Mouse (Mus musculus) embryonic facial prominence, embryonic 13.5 days (tissue): Measurements from ENCODE around the gene ccdc198. TPM values are rescaled to one million over a fixed set of nuclear protein-coding genes. Genes with fewer than 3 reads are reported as not detected.
"Not testable (repeated sequence)": the region's sequence is repeated elsewhere in the genome, so short reads cannot be mapped to it uniquely, and the experiment has no call there.

Experiments used
- ATAC-seq: fragments of 200-750 bp; cut with Nextera tagmentation; 2 replicates; pipeline ENCODE4 v1.8.0; 2017; ENCODE audit warnings: low read depth; ENCODE audit not compliant: insufficient number of reproducible peaks, insufficient read depth, low FRiP score, low TSS enrichment
- H3K27ac ChIP-seq: fragments of 300-500 bp; sonication (generic); 2 replicates; pipeline ENCODE4 v1.5.1; 2015; ENCODE audit warnings: moderate library complexity, mild to moderate bottlenecking, inconsistent platforms
- H3K27me3 ChIP-seq: fragments of 300-500 bp; sonication (generic); 2 replicates; pipeline ENCODE4 v1.6.1; 2015; ENCODE audit warnings: mild to moderate bottlenecking, inconsistent platforms
- H3K36me3 ChIP-seq: fragments of 300-500 bp; sonication (generic); 2 replicates; pipeline ENCODE4 v1.6.1; 2015; ENCODE audit warnings: mild to moderate bottlenecking, inconsistent platforms
- H3K4me1 ChIP-seq: fragments of 300-500 bp; sonication (generic); 2 replicates; pipeline ENCODE4 v1.6.1; 2015; ENCODE audit warnings: inconsistent platforms
- H3K4me2 ChIP-seq: fragments of 300-500 bp; sonication (generic); 2 replicates; pipeline ENCODE4 v1.6.1; 2015; ENCODE audit warnings: moderate library complexity, mild to moderate bottlenecking, inconsistent platforms
- H3K4me3 ChIP-seq: fragments of 300-500 bp; sonication (generic); 2 replicates; pipeline ENCODE4 v1.5.1; 2015; ENCODE audit warnings: mild to moderate bottlenecking, inconsistent platforms
- H3K9ac ChIP-seq: fragments of 300-500 bp; sonication (generic); 2 replicates; pipeline ENCODE4 v1.6.1; 2015; ENCODE audit warnings: mild to moderate bottlenecking, inconsistent platforms
- H3K9me3 ChIP-seq: fragments of 300-500 bp; sonication (generic); 2 replicates; pipeline ENCODE4 v1.6.1; 2016; ENCODE audit warnings: inconsistent platforms
- WGBS: fragments of 180-500 bp; shearing (Covaris S2); methylation state at CpG from one replicate; pipeline ENCODE4 v1.1.7; 2015; ENCODE audit warnings: mixed read lengths; 5-methylcytosine and 5-hydroxymethylcytosine counted together
- polyA plus RNA-seq: library from polyadenylated mRNA; unstranded; fragments of >200 nt; fragmentation: Nextera tagmentation; extraction: Ambion mirVana; gene quantifications from 2 replicates; pipeline ENCODE4 v1.2.1, GENCODE M21; 2015

The ccdc198 gene
- polyA plus RNA-seq, 1 experiment from 2014 or later = 0.08 TPM

DNA sequence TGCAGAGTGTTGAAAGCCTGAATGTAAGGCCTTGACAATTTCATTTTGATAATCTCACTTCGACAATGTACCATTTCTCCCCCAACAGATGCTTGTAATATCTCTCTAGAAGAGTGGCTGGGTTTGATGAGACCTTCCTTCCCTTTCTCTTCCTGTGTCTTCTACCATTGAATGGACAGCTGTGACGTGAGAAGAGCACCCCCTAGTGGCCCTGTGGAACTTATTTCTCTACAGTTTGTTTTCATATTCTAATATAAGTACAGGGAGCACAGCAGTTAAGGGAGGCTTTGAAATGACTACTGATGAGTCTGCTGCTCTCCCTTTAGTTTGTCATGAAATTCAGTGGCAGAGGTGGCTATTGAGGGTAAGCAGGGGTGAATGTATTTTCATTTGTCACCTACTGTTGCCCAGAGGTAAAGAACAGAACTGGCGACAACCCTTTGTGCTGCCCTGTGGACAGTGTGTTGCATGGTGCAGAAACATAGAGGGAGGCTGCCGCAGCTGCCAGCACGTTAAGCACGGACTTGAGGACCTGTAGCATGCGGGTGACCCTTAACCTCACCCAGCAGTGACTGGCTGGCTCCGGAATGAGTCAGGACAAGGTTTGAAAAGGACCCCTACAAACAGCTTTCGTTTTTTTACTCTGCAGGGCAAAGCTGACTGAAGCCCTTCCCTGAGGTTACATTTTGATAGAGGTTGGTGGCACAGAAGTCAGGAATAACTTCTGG is 10.3 kb downstream of the ccdc198 start:
- 41% methylated on average over 9 of the region's 9 CpGs for WGBS
- no peak overlapping the region for H3K4me2 ChIP-seq

DNA sequence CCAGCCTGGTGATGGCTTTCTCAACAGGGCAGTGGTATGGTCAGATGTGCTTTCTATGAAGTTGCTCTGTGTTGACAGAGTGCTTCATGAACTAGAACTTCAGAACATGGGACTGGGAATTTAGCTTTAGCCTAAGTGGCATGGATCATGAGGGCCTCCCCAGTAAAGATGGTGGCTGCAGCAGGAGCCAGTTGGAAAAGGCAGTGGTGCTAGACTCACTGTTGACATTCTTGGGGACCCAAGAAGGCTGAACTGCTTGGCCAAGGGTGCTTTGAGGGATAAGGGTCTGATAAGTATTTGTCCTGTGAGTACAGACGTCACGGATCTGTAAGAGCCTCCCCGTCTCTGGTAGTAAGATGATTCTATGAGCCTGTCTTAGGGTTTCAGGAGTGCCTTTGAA is 13.4 kb downstream of the ccdc198 start:
- 89% methylated on average over 3 of the region's 3 CpGs for WGBS
- no peak overlapping the region for H3K27ac ChIP-seq
- H3K4me2 ChIP-seq = no peak overlapping the region
- no peaks in the 10 kb centered on the region for H3K36me3 ChIP-seq
- H3K4me1 ChIP-seq = no peaks in the 10 kb centered on the region
- no peaks in the 10 kb centered on the region for H3K9me3 ChIP-seq
- H3K4me3 ChIP-seq = no peak overlapping the region
- H3K9ac ChIP-seq = no peak overlapping the region
- no peak for ATAC-seq
- no peaks in the 10 kb centered on the region for H3K27me3 ChIP-seq

More for the DNA sequence above, 10.3 kb downstream of the ccdc198 start:
- no peak for ATAC-seq
- Histone ChIP-seq H3K27ac (no peak overlapping the region), H3K36me3 (no peaks in the 10 kb centered on the region), H3K4me3 (no peak overlapping the region), H3K27me3 (no peaks in the 10 kb centered on the region), H3K9me3 (no peaks in the 10 kb centered on the region), H3K9ac (no peak overlapping the region), H3K4me1 (no peaks in the 10 kb centered on the region)

DNA sequence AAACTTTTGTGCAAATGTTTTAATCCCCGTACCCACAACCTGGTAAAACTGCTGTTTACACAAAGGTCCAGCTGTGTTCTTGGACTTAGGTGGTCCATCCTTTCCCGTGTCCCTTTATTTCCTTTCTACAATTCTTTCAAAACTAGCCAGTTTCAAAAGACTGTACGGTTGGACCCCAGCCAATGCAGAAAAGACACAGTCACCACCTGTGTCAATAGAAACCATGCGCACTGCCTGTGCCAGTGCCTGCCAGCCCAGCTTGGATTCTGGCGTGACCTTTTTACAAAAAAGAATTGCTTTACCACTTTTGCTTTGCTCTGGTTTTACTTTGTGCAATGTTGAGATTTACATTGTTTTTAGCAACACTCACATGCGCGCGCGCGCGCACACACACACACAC is 18.3 kb downstream of the ccdc198 start:
- ATAC-seq = no peak
- Histone ChIP-seq H3K9me3 (no peaks in the 10 kb centered on the region), H3K4me3 (no peak overlapping the region), H3K4me1 (0 out of 2 replicates have a peak, but pooled peaks cover 4% of the 10 kb centered on the region), H3K4me2 (no peak overlapping the region), H3K36me3 (no peaks in the 10 kb centered on the region), H3K9ac (no peak overlapping the region), H3K27ac (no peak overlapping the region), H3K27me3 (no peaks in the 10 kb centered on the region)
- 83% methylated on average over 11 of the region's 11 CpGs for WGBS

DNA sequence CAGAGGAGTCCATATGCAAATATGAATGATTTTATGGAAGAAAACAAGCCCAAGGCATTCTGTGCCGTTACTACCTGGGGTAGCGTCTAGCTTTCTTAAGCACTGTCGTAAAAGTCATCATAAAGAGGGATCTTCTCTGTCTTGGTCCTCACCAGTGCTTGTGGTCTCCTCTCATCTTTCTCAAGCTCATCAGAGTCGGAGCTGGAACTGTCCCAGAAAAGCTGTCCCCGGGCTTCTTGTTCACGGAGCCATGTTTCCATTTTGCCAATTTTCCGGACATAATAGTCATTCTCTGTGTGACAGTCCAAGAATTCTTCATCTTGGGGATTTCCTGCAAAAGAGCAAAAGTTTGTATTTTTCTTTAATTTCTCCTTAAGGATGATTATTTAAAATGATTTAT is 18.8 kb downstream of the ccdc198 start:
- H3K27me3 ChIP-seq = no peaks in the 10 kb centered on the region
- WGBS = 73% methylated on average over 7 of the region's 7 CpGs
- H3K4me3 ChIP-seq = no peak overlapping the region
- H3K4me1 ChIP-seq = 0 out of 2 replicates have a peak, but pooled peaks cover 4% of the 10 kb centered on the region
- ATAC-seq = no peak
- no peaks in the 10 kb centered on the region for H3K9me3 ChIP-seq
- no peak overlapping the region for H3K27ac ChIP-seq
- H3K9ac ChIP-seq = no peak overlapping the region
- no peaks in the 10 kb centered on the region for H3K36me3 ChIP-seq
- no peak overlapping the region for H3K4me2 ChIP-seq

DNA sequence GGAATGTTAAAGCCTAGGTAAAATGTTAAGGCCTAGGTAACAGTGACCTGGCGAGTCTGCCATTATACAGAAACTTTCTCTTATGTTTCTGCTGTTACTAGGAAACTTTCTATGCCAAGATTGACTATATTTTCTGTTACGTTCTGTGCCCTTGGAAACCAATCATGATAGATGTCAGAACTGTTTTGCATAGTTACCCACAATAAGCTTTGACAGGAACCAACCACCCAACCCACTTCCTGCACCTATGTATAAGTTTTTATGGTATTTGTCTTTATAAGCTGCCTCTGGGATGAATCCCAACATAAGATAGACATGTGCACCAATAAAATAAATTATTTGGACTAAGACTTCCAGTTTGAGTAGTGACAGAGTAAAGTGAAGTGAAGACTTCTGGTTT is 23.5 kb downstream of the ccdc198 start:
- Histone ChIP-seq H3K27ac (no peak overlapping the region), H3K36me3 (no peaks in the 10 kb centered on the region), H3K4me2 (no peak overlapping the region), H3K27me3 (no peaks in the 10 kb centered on the region), H3K9me3 (no peaks in the 10 kb centered on the region), H3K4me1 (0 out of 2 replicates have a peak, but pooled peaks cover 4% of the 10 kb centered on the region), H3K9ac (no peak overlapping the region), H3K4me3 (no peak overlapping the region)
- ATAC-seq = no peak
- WGBS = 76% methylated on average over 2 of the region's 2 CpGs

DNA sequence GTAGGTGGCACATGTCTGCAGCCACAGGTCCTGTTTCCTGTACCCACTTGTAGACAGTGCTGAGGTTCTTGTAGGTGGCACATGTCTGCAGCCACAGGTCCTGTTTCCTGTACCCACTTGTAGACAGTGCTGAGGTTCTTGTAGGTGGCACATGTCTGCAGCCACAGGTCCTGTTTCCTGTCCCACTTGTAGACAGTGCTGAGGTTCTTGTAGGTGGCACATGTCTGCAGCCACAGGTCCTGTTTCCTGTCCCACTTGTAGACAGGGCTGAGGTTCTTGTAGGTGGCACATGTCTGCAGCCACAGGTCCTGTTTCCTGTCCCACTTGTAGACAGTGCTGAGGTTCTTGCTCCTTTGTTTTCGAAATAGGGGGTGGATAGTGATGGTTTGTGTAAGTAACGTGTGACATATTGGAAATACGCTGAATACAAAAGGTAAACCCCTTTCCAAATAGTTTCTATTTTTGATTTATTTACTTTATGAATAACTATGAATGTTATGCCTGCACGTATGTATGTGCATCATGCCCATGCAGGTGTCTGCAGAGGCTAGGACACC is 25.7 kb downstream of the ccdc198 start:
- not testable (repeated sequence) for H3K4me3 ChIP-seq, H3K27ac ChIP-seq, H3K4me2 ChIP-seq, H3K4me1 ChIP-seq, ATAC-seq, H3K9ac ChIP-seq, H3K36me3 ChIP-seq, H3K9me3 ChIP-seq, H3K27me3 ChIP-seq
- WGBS = 86% methylated on average over 4 of the region's 4 CpGs

DNA sequence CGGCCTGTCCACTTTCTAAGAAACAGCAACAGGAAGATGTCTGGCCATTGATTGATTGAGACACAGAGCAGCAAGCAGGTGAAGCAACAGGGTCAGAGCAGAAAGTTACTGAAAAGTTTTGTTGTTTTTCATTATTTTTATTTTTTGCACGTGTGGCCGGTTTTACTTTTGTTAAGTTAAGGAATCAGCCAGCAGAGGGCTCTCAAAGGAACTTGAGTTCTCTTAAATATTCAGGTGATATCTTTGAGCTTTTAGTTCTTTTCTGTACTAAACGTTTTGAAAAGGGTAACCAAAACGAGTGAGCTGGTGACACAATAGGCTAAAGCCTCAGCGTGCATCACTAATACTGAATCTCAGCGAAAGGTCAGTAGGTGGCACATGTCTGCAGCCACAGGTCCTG is 26.6 kb downstream of the ccdc198 start:
- Histone ChIP-seq H3K4me3 (no peak overlapping the region), H3K27me3 (no peaks in the 10 kb centered on the region), H3K27ac (no peak overlapping the region), H3K9ac (no peak overlapping the region), H3K4me2 (no peak overlapping the region), H3K9me3 (no peaks in the 10 kb centered on the region), H3K4me1 (no peaks in the 10 kb centered on the region), H3K36me3 (no peaks in the 10 kb centered on the region)
- WGBS = 70% methylated on average over 7 of the region's 7 CpGs
- no peak for ATAC-seq

DNA sequence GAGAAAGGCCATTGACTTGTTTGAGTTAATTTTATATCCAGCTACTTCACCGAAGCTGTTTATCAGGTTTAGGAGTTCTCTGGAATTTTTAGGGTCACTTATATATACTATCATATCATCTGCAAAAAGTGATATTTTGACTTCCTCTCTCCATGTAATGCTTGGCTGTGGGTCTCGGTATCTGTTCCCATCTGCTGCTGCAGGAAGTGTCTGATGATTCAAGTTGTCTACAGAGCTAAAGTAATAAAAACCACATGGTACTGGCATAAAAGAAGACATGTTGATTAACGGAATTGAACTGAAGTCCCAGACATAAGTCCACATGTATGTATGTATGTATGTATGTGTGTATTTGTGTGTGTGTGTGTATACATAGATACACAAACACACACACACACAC is 35.1 kb downstream of the ccdc198 start:
- H3K4me1 ChIP-seq, H3K9me3 ChIP-seq, H3K27ac ChIP-seq, H3K27me3 ChIP-seq, ATAC-seq, H3K36me3 ChIP-seq, H3K9ac ChIP-seq, H3K4me2 ChIP-seq, H3K4me3 ChIP-seq: not testable (repeated sequence)
- 67% methylated on average over 3 of the region's 3 CpGs for WGBS

DNA sequence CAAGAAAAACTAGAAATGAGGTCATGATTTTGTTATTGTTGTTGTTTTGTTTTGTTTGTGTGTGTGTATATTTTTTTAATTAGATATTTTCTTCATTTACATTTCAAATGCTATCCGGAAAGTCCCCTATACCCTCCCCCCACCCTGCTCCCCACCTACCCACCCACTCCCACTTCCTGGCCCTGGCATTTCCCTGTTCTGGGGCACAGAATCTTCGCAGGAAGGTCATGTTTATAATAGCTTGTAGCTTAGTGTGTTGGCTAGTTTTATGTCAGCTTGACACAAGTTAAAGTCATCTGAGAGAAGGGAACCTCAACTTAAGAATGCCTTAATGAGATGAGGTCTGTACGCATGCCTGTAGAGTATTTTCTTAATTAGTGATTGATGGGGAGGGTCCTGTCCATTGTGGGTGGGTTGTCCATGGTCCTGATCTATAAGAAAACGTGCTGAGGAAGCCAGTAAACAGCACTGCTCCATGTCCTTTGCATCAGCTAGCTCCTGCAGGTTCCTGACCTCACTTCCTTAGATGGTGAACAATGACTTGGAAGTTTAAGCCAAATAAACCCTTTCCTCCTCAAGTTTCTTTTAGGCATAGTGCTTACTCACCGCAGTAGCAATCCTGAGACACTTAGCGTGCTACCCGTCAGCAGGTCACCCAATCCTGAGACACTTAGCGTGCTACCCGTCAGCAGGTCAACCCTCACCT is 44.0 kb downstream of the ccdc198 start:
- H3K27ac ChIP-seq = no peak overlapping the region
- H3K4me2 ChIP-seq = no peak overlapping the region
- H3K4me3 ChIP-seq = no peak overlapping the region
- WGBS = 76% methylated on average over 9 of the region's 9 CpGs
- no peak overlapping the region for H3K9ac ChIP-seq
- no peaks in the 10 kb centered on the region for H3K4me1 ChIP-seq
- no peak for ATAC-seq
- H3K27me3 ChIP-seq = no peaks in the 10 kb centered on the region
- H3K36me3 ChIP-seq = no peaks in the 10 kb centered on the region
- H3K9me3 ChIP-seq = no peaks in the 10 kb centered on the region

DNA sequence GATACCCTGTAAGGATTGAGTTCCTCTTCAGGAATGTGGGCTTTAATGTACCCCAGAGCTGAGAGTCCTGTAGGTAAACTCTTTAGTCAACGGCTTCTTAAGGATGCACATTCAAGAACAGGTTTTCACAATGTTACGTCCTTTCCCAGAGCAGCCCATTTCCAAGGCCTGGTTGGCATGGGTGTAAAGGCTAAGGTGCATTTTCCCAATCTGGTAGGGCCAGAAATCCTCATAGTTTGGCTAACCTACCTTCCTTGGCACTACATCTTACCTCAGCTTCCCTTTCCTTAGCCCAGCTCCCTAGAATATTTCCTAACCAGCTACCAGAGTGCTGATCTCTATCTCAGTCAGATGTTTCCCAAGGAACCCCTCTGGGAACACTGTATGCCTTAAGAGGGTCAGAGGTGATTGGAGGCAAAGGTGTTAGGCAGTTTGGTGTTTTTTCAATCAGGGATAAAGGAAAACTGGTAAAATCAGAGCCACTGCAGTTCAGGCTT is 48.2 kb downstream of the ccdc198 start:
- Histone ChIP-seq H3K9me3 (no peaks in the 10 kb centered on the region), H3K9ac (no peak overlapping the region), H3K36me3 (no peaks in the 10 kb centered on the region), H3K27ac (no peak overlapping the region), H3K4me3 (no peak overlapping the region), H3K4me1 (no peaks in the 10 kb centered on the region), H3K27me3 (no peaks in the 10 kb centered on the region), H3K4me2 (no peak overlapping the region)
- WGBS = 77% methylated on average over 2 of the region's 2 CpGs
- ATAC-seq = no peak

DNA sequence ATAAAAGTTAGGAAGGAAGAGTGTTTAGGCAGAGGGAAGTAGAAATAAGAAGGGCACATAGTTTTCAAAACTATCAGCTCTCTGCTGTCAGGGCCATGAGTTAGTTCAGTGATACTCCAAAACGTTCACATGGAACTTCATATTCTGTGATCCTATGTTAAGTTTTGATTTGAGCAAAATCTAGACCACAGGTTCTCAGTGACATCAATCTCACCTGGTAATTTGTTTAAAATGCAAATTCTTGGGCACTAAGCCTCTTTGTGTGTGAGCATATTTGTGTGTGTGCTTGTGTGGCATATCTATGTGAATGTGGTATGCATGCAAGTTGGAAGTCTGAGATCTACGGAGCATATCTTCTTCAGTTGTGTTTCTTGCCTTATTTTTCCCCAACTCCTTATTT is 59.0 kb downstream of the ccdc198 start:
- no peak for ATAC-seq
- Histone ChIP-seq H3K4me3 (no peak overlapping the region), H3K27me3 (no peaks in the 10 kb centered on the region), H3K36me3 (peaks cover 48% of the 10 kb centered on the region), H3K9me3 (no peaks in the 10 kb centered on the region), H3K4me2 (no peak overlapping the region), H3K27ac (no peak overlapping the region), H3K9ac (no peak overlapping the region), H3K4me1 (no peaks in the 10 kb centered on the region)
- 90% methylated on average over 2 of the region's 2 CpGs for WGBS

DNA sequence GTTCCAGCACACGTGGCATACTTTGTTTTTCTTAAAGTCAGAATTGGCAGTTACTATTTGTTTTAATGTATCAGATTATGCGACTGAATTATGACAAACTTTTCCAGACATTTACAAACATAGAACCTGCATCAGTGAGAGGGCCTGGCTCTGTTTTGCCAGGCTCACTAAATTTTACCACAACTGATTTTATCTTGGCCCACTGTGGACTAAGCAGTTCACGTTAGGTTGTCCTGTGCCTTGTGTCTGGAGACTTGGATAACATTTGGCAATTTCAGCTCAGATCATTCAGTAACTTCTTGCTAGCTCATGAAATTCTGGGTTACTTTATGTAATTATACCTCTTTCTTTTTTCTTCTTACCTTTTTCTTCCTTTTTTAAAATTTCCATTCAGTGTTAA is 65.5 kb downstream of the ccdc198 start:
- Histone ChIP-seq H3K9ac (no peak overlapping the region), H3K4me1 (peaks cover 4% of the 10 kb centered on the region), H3K4me2 (no peak overlapping the region), H3K36me3 (peaks cover 33% of the 10 kb centered on the region), H3K4me3 (no peak overlapping the region), H3K9me3 (no peaks in the 10 kb centered on the region), H3K27me3 (no peaks in the 10 kb centered on the region), H3K27ac (no peak overlapping the region)
- ATAC-seq = no peak
- WGBS = 80% methylated on average over 3 of the region's 3 CpGs
